ENCODE assay signal across 13 mouse cellular contexts in the genomic region with DNA sequence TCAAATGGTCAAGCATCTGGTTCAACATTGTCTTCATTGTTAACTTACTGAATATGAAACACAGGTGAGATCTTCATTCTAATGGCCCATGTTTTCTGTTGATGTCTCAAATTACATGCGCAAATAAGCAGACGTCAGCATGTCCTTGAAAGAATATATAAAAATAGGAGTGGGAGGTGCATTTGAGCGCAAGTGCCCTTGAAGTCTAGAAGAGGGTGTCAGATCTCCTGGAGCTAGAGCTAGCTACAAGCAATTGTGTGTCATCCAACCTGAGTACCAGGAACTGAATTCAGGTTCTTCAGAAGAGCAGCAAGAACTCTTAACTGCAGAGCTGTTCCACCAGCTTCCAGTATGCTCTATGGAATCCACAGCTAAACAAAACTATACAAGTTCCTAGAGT.
A peak's percentile ranks its signal among the peaks of the same experiment; 100 is the strongest.
DNase-seq lines count a peak whose midpoint lies in the region; TF ChIP-seq lines count a peak whose summit lies in the region.
"Had no signal": no experiment of that assay in that cellular context is flagged by ENCODE, and none has a peak within 500 bp of the region (broad histone marks: within the 10 kb centered on the region; RNA-seq: fewer than 3 reads in every experiment).

No protein-coding gene starts in this region.

- no peak for TF ChIP-seq CTCF in cortical plate, adult 2 months (IDR thresholded peaks at IDR 0.05; ENCODE audit: extremely low read depth, insufficient read depth, low read length)

- DNase-seq in heart, adult 11 months, result peak; percentile 59
- DNase-seq in heart, adult 18-20 months, result no peak
- peak; percentile 35 for DNase-seq in lung, postnatal 36 days
- DNase-seq in lung, postnatal 25 days (ENCODE audit: low spot score), result no peak
- no peak for DNase-seq in spleen, postnatal 4 days (ENCODE audit: low spot score in 2 of 2)
- DNase-seq: adrenal gland, postnatal 10 days; adrenal gland, postnatal 25 days; adrenal gland, postnatal 36 days; B cell, adult 2 months; cerebellum, adult 11 months; cerebellum, adult 11-12 months; cerebellum, adult 18-20 months had no signal

- peaks cover 14% of the 10 kb centered on the region for H3K4me1 ChIP-seq in cortical plate, adult 2 months (ENCODE audit: control insufficient read depth, insufficient read depth, low read length)

- H3K4me3 ChIP-seq in cortical plate, adult 2 months (ENCODE audit: insufficient read depth, low read length), result no peak overlapping the region

- no peak for TF ChIP-seq POLR2A in cortical plate, adult 2 months (IDR thresholded peaks at IDR 0.05; ENCODE audit: extremely low read depth, insufficient read depth, low read length)

- peak overlapping the region; percentile 38; the same call in 1 of the 2 replicates for H3K27ac ChIP-seq in cortical plate, adult 2 months (ENCODE audit: insufficient read depth, low read length)

Comparison
In these comparisons a context has a peak if more than half of its experiments do, and no peak if none do; other contexts are left out.
1. DNase-seq: peak in heart, adult 11 months (single experiment) and lung, postnatal 36 days (single experiment); none in heart, adult 18-20 months (0 of 2), lung, postnatal 25 days (single experiment) and spleen, postnatal 4 days (0 of 2).